Mouse (Mus musculus) megakaryocyte, embryonic 14.5 days (primary cell): ENCODE data around the gene Rnf43.

Experiments
- FLI1 ChIP-seq: IDR thresholded peaks from 2 replicates; pipeline ENCODE4 v1.6.1; 2012; ENCODE audit warnings: low read length, inconsistent platforms, mixed read lengths
- GATA1 ChIP-seq: IDR thresholded peaks from 3 replicates; pipeline ENCODE4 v1.6.1; 2012; ENCODE audit warnings: mixed read lengths, low read length, inconsistent platforms, borderline replicate concordance

GRCm38 (mm10) chr11:87615952-87616351 lies 46.6 kb upstream of the Rnf43 start:
- TF ChIP-seq GATA1: no peak
- TF ChIP-seq FLI1: no peak
